Mouse (Mus musculus): ENCODE results near the gene Slc25a36. TPM values are rescaled to one million over a fixed set of nuclear protein-coding genes. Genes with fewer than 3 reads are reported as not detected.

The Slc25a36 gene
- total and polyA plus RNA-seq, 2 experiments: 0.95 to 8.3 TPM

GRCm38 (mm10) chr9:97036656-97037055 lies 74.3 kb downstream of the Slc25a36 start:
- no peak for TF ChIP-seq CTCF (IDR thresholded peaks at IDR 0.05; ENCODE audit: low read depth, low read length)
- TF ChIP-seq POLR2A (IDR thresholded peaks at IDR 0.05; ENCODE audit: extremely low read depth, insufficient read depth, low read length): no peak
- Histone ChIP-seq H3K36me3 (ENCODE audit: control insufficient read depth, insufficient read depth, low read length) (no peaks in the 10 kb centered on the region), H3K4me1 (ENCODE audit: control insufficient read depth, insufficient read depth, low read length) (no peaks in the 10 kb centered on the region), H3K79me2 (ENCODE audit: control insufficient read depth, insufficient read depth, low read length) (no peaks in the 10 kb centered on the region), H3K27me3 (ENCODE audit: control insufficient read depth, insufficient read depth, low read length) (peaks cover 3% of the 10 kb centered on the region; the same call in 1 of the 2 replicates), H3K27ac (replicated peaks; ENCODE audit: insufficient read depth, low read depth, low read length) (no peak overlapping the region), H3K4me3 (ENCODE audit: insufficient read depth, low read depth, low read length) (no peak overlapping the region), H3K9ac (ENCODE audit: low read depth, low read length) (no peak overlapping the region)
- WGBS: 79% methylated on average over 7 of the region's 7 CpGs
- DNase-seq (ENCODE audit: extremely low read depth, low read depth, low spot score): no peak

GRCm38 (mm10) chr9:97027361-97027760 lies 83.6 kb downstream of the Slc25a36 start:
- no peaks in the 10 kb centered on the region for H3K4me1 ChIP-seq (ENCODE audit: control insufficient read depth, insufficient read depth, low read length)
- no peak overlapping the region for H3K4me3 ChIP-seq (ENCODE audit: insufficient read depth, low read depth, low read length)
- no peaks in the 10 kb centered on the region for H3K36me3 ChIP-seq (ENCODE audit: control insufficient read depth, insufficient read depth, low read length)
- no peaks in the 10 kb centered on the region for H3K79me2 ChIP-seq (ENCODE audit: control insufficient read depth, insufficient read depth, low read length)
- TF ChIP-seq POLR2A (IDR thresholded peaks at IDR 0.05; ENCODE audit: extremely low read depth, insufficient read depth, low read length) (no peak), CTCF (IDR thresholded peaks at IDR 0.05; ENCODE audit: low read depth, low read length) (no peak)
- no peak overlapping the region for H3K9ac ChIP-seq (ENCODE audit: low read depth, low read length)
- 80% methylated on average over 12 of the region's 12 CpGs for WGBS
- no peak overlapping the region for H3K27ac ChIP-seq (replicated peaks; ENCODE audit: insufficient read depth, low read depth, low read length)
- no peaks in the 10 kb centered on the region; the same call in 1 of the 2 replicates for H3K27me3 ChIP-seq (ENCODE audit: control insufficient read depth, insufficient read depth, low read length)
- no peak for DNase-seq (ENCODE audit: extremely low read depth, low read depth, low spot score)

DNA sequence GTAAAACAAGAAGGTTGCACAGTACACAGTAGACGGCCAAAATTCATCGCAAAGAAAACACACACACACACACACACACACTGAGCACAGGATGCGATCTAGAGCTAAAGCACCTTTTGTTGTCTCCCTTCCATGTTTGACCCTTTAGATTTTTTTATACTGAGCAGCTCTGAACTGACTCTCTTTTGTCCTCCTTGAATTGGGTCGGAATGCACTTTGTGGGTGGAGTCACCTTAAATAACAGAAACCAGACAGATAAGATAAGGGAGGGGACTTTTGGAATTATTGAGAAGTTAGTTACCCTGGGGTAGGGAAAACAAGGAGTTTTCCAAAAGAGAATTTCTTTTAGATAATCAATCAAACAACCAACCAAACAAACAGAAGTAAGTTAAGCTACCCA lies 85.0 kb downstream of the Slc25a36 start:
- Histone ChIP-seq H3K36me3 (ENCODE audit: control insufficient read depth, insufficient read depth, low read length) (no peaks in the 10 kb centered on the region), H3K9ac (ENCODE audit: low read depth, low read length) (no peak overlapping the region), H3K27ac (replicated peaks; ENCODE audit: insufficient read depth, low read depth, low read length) (no peak overlapping the region), H3K79me2 (ENCODE audit: control insufficient read depth, insufficient read depth, low read length) (no peaks in the 10 kb centered on the region), H3K4me3 (ENCODE audit: insufficient read depth, low read depth, low read length) (no peak overlapping the region), H3K27me3 (ENCODE audit: control insufficient read depth, insufficient read depth, low read length) (no peaks in the 10 kb centered on the region; the same call in 1 of the 2 replicates), H3K4me1 (ENCODE audit: control insufficient read depth, insufficient read depth, low read length) (no peaks in the 10 kb centered on the region)
- 86% methylated on average over 4 of the region's 4 CpGs for WGBS
- no peak for TF ChIP-seq POLR2A (IDR thresholded peaks at IDR 0.05; ENCODE audit: extremely low read depth, insufficient read depth, low read length)
- TF ChIP-seq CTCF (IDR thresholded peaks at IDR 0.05; ENCODE audit: low read depth, low read length): no peak
- DNase-seq (ENCODE audit: extremely low read depth, low read depth, low spot score): no peak

Other genes with a start within 250 kb of the Slc25a36 start
- gene Pxylp1, start 218.5 kb downstream of the Slc25a36 start, total RNA-seq (2014; rRNA removed): 6.0 and 7.2 TPM in 2 replicates
- 4.5 and 5.5 TPM in 2 replicates for gene Pxylp1, start 218.5 kb downstream of the Slc25a36 start, polyA plus RNA-seq (2012; rRNA removed)
- 1.5 and 2.1 TPM in 2 replicates for gene Spsb4, start 92.3 kb downstream of the Slc25a36 start, total RNA-seq (2014; rRNA removed)
- gene Spsb4, start 92.3 kb downstream of the Slc25a36 start, polyA plus RNA-seq (2012; rRNA removed): 2.9 and 3.5 TPM in 2 replicates

Data from liver, adult 2 months (tissue).